Mouse (Mus musculus) small intestine, adult 2 months (tissue): ENCODE measurements around the gene Ints1. TPM values are rescaled to one million over a fixed set of nuclear protein-coding genes. Genes with fewer than 3 reads are reported as not detected.
A peak's percentile ranks its signal among the peaks of the same experiment; 100 is the strongest.

Experiments
- H3K27ac ChIP-seq: fragments of 200-500 bp; 2 replicates; pipeline ENCODE4 v1.5.1; 2012; ENCODE audit warnings: low read depth, low read length, control low read depth, inconsistent platforms; ENCODE audit not compliant: insufficient read depth
- H3K27me3 ChIP-seq: fragments of 200-500 bp; 2 replicates; pipeline ENCODE4 v1.6.1; 2012; ENCODE audit warnings: mild to moderate bottlenecking, moderate library complexity, low read length, inconsistent platforms; ENCODE audit not compliant: control insufficient read depth, insufficient read depth
- H3K36me3 ChIP-seq: fragments of 200-500 bp; 2 replicates; pipeline ENCODE4 v1.6.1; 2012; ENCODE audit warnings: mild to moderate bottlenecking, low read length, control low read depth, inconsistent platforms; ENCODE audit not compliant: control insufficient read depth, insufficient read depth
- H3K4me1 ChIP-seq: fragments of 200-500 bp; 2 replicates; pipeline ENCODE4 v1.6.1; 2012; ENCODE audit warnings: low read length, inconsistent platforms, mixed read lengths; ENCODE audit not compliant: control insufficient read depth, insufficient read depth, insufficient read length
- H3K4me3 ChIP-seq: fragments of 200-500 bp; 2 replicates; pipeline ENCODE4 v1.5.1; 2012; ENCODE audit warnings: low read depth, mild to moderate bottlenecking, control low read depth, inconsistent platforms, low read length, moderate library complexity
- CTCF ChIP-seq: fragments of 200-500 bp; IDR thresholded peaks from 2 replicates; pipeline ENCODE4 v1.5.1; 2012; ENCODE audit warnings: low read depth, mild to moderate bottlenecking, control low read depth, inconsistent platforms, low read length, moderate library complexity, mixed read lengths; ENCODE audit not compliant: insufficient replicate concordance, insufficient read length; ENCODE audit errors: extremely low read depth
- POLR2A ChIP-seq: fragments of 200-500 bp; IDR thresholded peaks from 2 replicates; pipeline ENCODE4 v1.6.1; 2012; ENCODE audit warnings: low read depth, mild to moderate bottlenecking, control low read depth, inconsistent platforms, low read length, moderate library complexity
- WGBS: fragments of 180-500 bp; shearing (Covaris S2); methylation state at CpG from one replicate; pipeline ENCODE4 v1.1.7; 2018; 5-methylcytosine and 5-hydroxymethylcytosine counted together
- polyA plus RNA-seq: library from polyadenylated mRNA; depleted of rRNA; stranded (reverse); fragments of >200 nt; gene quantifications from 2 replicates; pipeline ENCODE4 v1.2.3, GENCODE M21; 2012

Gene Ints1
- polyA plus RNA-seq, 1 experiment, result 86.6 TPM

DNA sequence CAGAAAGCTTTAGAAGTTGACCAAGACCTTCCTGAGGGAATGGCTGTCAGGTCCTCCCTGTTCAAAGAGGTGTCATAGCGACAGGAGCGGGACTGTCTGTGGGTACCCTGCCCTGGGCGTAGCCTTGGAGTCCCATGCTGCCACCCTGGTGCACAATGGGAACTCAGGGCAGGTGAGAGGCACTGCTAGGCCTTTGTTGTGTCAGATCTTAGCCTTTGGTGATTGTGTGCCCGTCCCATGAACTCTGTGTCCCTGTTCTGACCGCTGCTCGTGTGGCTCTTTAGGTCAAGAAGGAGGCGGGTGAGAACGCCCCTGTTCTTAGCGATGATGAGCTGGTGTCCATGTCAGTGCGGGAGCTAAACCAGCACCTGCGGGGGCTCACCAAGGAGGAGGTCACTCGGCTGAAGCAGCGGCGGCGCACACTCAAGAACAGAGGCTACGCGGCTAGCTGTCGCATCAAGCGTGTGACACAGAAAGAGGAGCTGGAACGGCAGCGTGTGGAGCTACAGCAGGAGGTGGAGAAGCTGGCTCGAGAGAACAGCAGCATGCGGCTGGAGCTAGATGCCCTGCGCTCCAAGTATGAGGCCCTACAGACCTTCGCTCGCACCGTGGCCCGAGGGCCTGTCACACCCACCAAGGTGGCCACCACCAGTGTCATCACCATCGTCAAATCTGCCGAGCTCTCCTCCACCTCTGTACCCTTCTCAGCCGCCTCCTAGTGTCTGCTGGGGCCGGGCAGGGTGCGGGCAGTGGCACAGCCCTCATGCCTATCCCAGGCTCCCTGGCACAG lies 24.5 kb upstream of the Ints1 start:
- H3K4me1 ChIP-seq, result peaks cover 42% of the 10 kb centered on the region
- no peak for TF ChIP-seq POLR2A
- no peak for TF ChIP-seq CTCF
- H3K27ac ChIP-seq, result no peak overlapping the region
- H3K4me3 ChIP-seq, result no peak overlapping the region
- 92% methylated on average over 33 of the region's 33 CpGs for WGBS
- no peaks in the 10 kb centered on the region for H3K27me3 ChIP-seq
- peaks cover 37% of the 10 kb centered on the region for H3K36me3 ChIP-seq

DNA sequence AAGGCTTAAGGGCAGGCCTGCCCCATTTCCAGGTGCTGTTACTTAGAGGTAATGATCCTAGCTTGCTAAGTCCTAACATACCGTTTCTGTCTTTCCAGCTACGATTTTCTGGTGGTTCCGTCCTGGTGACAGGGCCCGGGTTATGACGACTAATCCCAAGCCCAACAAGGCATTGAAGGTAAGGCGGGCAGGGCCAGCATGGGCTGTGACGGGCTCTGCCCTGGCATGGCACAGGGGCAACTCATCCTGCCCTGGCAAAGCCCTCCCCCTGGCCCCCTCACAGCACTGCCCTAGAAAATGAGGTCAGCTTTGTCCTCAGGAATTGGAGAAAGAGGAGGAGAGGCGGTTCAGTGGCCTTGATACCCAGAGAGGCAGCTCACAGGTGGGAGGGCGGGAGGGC lies 23.6 kb upstream of the Ints1 start:
- Histone ChIP-seq H3K4me1 (peaks cover 44% of the 10 kb centered on the region), H3K27me3 (no peaks in the 10 kb centered on the region), H3K36me3 (peaks cover 37% of the 10 kb centered on the region), H3K4me3 (no peak overlapping the region), H3K27ac (no peak overlapping the region)
- TF ChIP-seq POLR2A (no peak), CTCF (no peak)
- WGBS, result 92% methylated on average over 9 of the region's 9 CpGs

DNA sequence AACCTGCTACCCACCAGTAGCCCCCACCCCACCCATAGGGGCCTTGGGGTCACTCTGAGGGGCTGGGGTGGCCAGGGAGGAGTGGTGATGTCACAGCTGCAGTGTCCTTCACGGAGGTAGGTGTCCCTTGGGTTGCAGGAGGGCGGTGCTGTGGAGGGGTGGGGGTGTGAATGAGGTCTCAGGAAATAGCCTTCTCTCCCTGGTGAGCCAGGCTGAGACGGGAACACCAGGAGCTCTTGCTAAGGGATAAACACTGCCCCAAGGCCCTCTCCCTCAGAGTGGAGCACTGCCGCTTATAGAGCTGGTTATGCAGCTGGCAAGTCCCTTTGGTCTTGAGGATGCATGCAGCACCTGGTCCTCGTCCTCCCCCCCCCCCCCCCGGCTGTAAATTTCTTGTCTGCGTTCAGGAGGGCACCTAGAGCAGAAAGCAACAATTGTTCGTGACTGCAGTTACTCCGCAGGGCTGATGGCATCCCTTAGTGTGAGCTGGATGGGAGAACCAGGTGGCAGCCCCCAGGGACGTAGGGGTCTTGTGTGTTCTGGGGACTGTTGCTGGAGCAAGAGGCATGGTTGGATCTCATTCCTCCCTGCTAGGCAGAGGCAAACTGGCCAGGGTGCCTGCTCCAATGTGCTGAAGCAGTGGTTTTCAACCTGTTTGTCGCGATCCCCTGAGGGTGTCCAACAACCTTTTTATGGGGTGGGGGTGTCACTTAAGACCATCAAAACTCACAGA lies 22.9 kb upstream of the Ints1 start:
- H3K27me3 ChIP-seq, result no peaks in the 10 kb centered on the region
- peaks cover 37% of the 10 kb centered on the region for H3K36me3 ChIP-seq
- no peak overlapping the region for H3K4me3 ChIP-seq
- peak overlapping the region; percentile 15; the same call in 1 of the 2 replicates for H3K27ac ChIP-seq
- H3K4me1 ChIP-seq, result peaks cover 42% of the 10 kb centered on the region
- WGBS, result 73% methylated on average over 12 of the region's 12 CpGs
- TF ChIP-seq CTCF (no peak), POLR2A (no peak)

DNA sequence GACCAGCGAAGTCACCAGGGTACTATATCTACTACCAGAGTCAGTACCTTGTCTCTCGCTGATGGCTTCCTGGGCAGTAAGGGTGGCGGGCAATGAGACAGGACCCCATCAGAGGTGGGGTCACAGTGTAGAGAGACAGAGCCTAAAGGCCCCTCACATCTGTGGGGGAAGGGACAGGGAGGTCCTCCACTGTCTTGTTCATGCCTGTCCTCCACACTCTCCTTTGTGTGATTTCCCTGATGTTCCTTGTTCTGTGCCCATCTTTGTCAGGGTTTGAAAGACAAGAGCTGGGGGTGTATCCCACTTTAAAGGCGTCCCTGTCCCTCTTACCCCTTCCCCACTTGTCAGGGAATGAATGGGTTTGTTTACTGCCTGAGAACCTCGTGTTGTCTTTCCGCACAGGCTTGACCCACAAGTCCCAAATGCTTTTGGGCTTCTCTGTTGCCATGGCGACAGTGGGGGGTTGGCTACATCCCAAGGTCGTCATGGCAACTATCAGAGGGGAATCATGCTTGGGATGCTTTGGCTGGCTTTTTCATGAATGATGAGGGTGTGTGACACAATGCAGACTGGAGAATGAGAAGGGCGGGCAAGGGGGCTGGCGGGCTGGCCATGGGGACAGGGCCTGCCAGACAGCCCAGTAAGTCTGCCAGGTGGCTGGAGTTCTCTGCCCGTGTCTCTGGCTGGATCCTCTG lies 22.1 kb upstream of the Ints1 start:
- H3K4me1 ChIP-seq, result peaks cover 44% of the 10 kb centered on the region
- 66% methylated on average over 11 of the region's 11 CpGs for WGBS

DNA sequence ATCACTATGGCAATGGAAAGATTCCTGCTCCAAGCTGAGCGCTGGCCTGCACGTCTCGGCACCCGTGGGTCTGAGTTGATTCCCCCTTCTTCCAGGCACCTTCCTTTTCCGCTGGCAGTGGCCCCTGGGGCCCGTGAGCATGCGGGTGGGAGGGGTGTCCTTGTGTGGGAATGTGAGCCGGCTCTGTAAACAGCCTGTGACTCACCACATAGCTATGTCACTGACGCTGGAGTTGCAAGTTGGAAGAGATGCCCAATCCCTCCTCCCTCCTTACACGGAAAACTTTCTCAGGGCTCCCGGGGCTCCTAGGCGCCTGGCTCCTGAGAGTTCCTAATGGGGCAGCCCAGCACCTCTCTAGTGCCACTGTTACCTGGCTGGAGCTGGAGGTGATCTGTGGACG lies 21.4 kb upstream of the Ints1 start:
- Histone ChIP-seq H3K4me1 (peaks cover 47% of the 10 kb centered on the region), H3K27ac (peak overlapping the region; percentile 93), H3K4me3 (peak overlapping the region; percentile 40), H3K36me3 (peaks cover 29% of the 10 kb centered on the region), H3K27me3 (no peaks in the 10 kb centered on the region)
- TF ChIP-seq CTCF, result no peak
- TF ChIP-seq POLR2A, result no peak
- WGBS, result 16% methylated on average over 13 of the region's 13 CpGs

More for the DNA sequence above, 22.1 kb upstream of the Ints1 start:
- peaks cover 36% of the 10 kb centered on the region for H3K36me3 ChIP-seq
- H3K27ac ChIP-seq, result peak overlapping the region; percentile 93
- no peaks in the 10 kb centered on the region for H3K27me3 ChIP-seq
- H3K4me3 ChIP-seq, result peak overlapping the region; percentile 40
- no peak for TF ChIP-seq CTCF
- no peak for TF ChIP-seq POLR2A

DNA sequence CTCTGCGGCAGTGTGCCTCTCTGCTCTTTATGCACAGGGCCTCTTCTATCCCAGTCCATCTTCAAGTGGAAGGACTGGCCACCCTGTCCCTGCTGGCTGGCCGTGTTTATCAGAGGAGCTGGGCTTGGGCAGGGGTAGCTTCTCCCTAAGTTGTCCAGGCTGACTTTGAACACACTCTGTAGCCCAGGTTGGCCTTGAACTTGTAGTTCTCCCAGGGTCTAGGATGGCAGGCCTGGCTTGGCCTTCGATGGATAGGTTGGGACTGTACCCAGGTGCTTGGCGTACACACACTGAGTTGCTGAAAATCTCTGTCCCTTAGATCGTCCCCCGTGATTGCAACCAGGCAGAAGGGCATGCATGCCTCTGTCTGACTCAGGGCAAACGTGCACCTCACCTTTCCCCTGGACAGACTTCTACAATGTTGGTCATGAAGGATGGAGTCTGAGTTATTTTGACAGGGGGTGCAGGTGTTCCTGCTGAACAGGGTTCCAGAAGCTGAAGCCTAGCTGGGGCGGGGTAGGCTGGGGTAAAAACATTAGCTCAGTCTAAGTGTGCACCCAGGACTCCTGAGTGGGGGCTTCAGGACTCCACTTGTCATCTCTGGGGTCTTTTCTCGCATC lies 20.6 kb upstream of the Ints1 start:
- Histone ChIP-seq H3K27me3 (no peaks in the 10 kb centered on the region), H3K4me1 (peaks cover 48% of the 10 kb centered on the region)

More for the DNA sequence above, 20.6 kb upstream of the Ints1 start:
- H3K4me3 ChIP-seq, result no peak overlapping the region
- TF ChIP-seq POLR2A, result no peak
- TF ChIP-seq CTCF, result no peak
- peak overlapping the region; percentile 72 for H3K27ac ChIP-seq
- 74% methylated on average over 9 of the region's 9 CpGs for WGBS
- H3K36me3 ChIP-seq, result peaks cover 23% of the 10 kb centered on the region
